Mouse (Mus musculus) layer of hippocampus, postnatal 36 days (tissue): ENCODE data around the gene Aif1. TPM values are rescaled to one million over a fixed set of nuclear protein-coding genes. Genes with fewer than 3 reads are reported as not detected.

Experiments used
- DNase-seq, 2 experiments: peaks; one replicate each; pipeline ENCODE4 v3.0.0; 2022
- total RNA-seq, 2 experiments: library from RNA; stranded (reverse); gene quantifications; 2 replicates each; pipeline ENCODE4 v1.2.3; 2021

The Aif1 gene
- total RNA-seq, 2 experiments from 2014 or later: 10.1 to 10.9 TPM

- no peak for DNase-seq
Observed at GRCm38 (mm10) chr17:35165451-35166155, 10.3 kb downstream of the Aif1 start.

GRCm38 (mm10) chr17:35164568-35165450 lies 11.1 kb downstream of the Aif1 start, which contains the start of gene Prrc2a:
TSS of gene Prrc2a (minus strand) at chr17:35164897.
- DNase-seq: peak; percentile 99

- no peak for DNase-seq
Observed at GRCm38 (mm10) chr17:35164218-35164567, 11.7 kb downstream of the Aif1 start.

GRCm38 (mm10) chr17:35163326-35164081 lies 12.4 kb downstream of the Aif1 start:
- no peak for DNase-seq

- peak in 1 of 2 experiments; percentile 24 for DNase-seq
Observed at GRCm38 (mm10) chr17:35162730-35163129, 13.1 kb downstream of the Aif1 start.

GRCm38 (mm10) chr17:35162121-35162520 lies 13.7 kb downstream of the Aif1 start:
- DNase-seq: no peak

- no peak for DNase-seq
Observed at GRCm38 (mm10) chr17:35161421-35161820, 14.4 kb downstream of the Aif1 start.

GRCm38 (mm10) chr17:35159638-35160037 lies 16.2 kb downstream of the Aif1 start:
- DNase-seq: no peak

- no peak for DNase-seq
Observed at GRCm38 (mm10) chr17:35158850-35159593, 16.8 kb downstream of the Aif1 start.

GRCm38 (mm10) chr17:35157661-35158175 lies 18.1 kb downstream of the Aif1 start:
- DNase-seq: no peak

- DNase-seq: no peak
Observed at GRCm38 (mm10) chr17:35157254-35157653, 18.6 kb downstream of the Aif1 start.

GRCm38 (mm10) chr17:35156461-35157200 lies 19.2 kb downstream of the Aif1 start:
- DNase-seq: no peak

GRCm38 (mm10) chr17:35155451-35155850 lies 20.4 kb downstream of the Aif1 start:
- DNase-seq: no peak

GRCm38 (mm10) chr17:35154616-35155015 lies 21.3 kb downstream of the Aif1 start:
- no peak for DNase-seq

GRCm38 (mm10) chr17:35153931-35154330 lies 21.9 kb downstream of the Aif1 start:
- DNase-seq: no peak

- no peak for DNase-seq
Observed at GRCm38 (mm10) chr17:35153077-35153476, 22.8 kb downstream of the Aif1 start.

GRCm38 (mm10) chr17:35152121-35152520 lies 23.7 kb downstream of the Aif1 start:
- no peak for DNase-seq

GRCm38 (mm10) chr17:35147922-35148639 lies 27.8 kb downstream of the Aif1 start:
- DNase-seq: no peak

- no peak for DNase-seq
Observed at GRCm38 (mm10) chr17:35147348-35147747, 28.5 kb downstream of the Aif1 start.

- no peak for DNase-seq
Observed at GRCm38 (mm10) chr17:35146139-35146538, 29.7 kb downstream of the Aif1 start.
